Mouse (Mus musculus) natural killer cell, adult 2 months (primary cell): ENCODE results near the gene Surf4.

Source experiments
- DNase-seq, 2 experiments: peaks; one replicate each; pipeline ENCODE4 v3.0.0; 2022; ENCODE audit warnings: low spot score in 2 of 2

The Surf4 gene

DNA sequence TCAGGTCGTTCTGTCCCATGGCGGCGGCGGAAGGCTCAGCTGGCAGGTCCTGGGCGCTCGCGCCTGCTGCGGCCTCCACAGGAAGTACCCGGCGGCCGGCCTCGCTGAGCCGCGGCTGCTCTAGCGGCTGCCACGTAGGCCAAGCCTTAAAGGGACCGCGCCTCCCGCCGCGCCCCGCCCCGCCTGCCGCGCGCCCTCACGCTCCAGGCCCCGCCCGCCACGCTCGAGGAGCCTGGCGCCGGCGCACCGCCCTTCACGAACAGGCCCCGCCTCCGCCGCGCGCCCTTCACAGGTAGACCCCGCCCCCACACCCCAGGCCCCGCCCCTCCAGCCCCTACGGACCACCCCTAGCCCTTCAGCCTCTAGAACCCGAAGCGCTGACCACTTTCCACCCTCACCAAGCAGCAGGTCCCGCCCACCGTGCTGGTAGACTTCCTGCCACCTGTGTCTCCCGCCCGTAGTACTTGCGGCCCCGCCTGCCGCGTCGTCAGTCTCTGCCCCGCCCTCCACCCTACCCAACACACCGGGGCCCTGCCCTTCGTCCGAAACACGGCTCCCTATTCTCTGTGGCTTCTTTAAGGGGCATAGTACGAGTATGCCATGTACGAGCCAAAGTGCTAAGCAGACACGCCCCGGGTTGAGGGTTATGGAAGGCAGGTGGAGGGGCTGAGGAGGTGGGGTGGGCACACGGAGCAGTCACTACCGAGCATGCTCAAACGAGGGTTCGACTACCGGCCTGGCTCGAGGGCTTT lies at the start of gene Surf4, which contains the start of gene Stkld1:
Gene Surf4, minus strand, starts transcription at position 625 of the 752 bp plus-strand sequence.
Gene Stkld1, plus strand, starts transcription at position 744 of the 752 bp plus-strand sequence.
- DNase-seq = peak; percentile 90 to 94

- no peak for DNase-seq
Observed at GRCm38 (mm10) chr2:26980361-26980760, 46.6 kb upstream of the Surf4 start.

DNA sequence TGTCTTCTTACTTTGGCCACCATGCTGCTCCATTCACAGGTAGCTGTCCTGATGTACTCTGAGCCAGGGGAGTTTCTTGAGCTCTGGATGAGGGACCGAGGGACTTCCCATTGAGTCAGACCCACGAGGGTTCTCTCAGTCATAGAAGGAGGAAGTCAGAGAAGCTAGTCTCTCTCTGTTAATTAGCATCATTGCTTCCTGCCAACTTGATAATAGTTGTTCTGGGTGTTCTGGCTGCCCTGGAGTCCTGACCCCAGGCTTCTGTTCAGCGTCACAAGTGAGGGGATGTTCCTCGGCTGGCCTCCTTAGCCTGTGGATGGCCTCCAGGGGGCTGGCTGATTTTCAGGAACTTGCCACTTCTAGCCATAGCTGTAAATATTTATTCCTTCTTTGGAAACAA lies 40.2 kb upstream of the Surf4 start:
- peak in 1 of 2 experiments; percentile 48 for DNase-seq

- no peak for DNase-seq
Observed at GRCm38 (mm10) chr2:26973116-26973515, 39.4 kb upstream of the Surf4 start, which contains the start of gene Adamts13. Gene Adamts13, plus strand, starts transcription at chr2:26973416.

GRCm38 (mm10) chr2:26967262-26967661 lies 33.5 kb upstream of the Surf4 start:
- DNase-seq = no peak

- DNase-seq = no peak
Observed at GRCm38 (mm10) chr2:26964724-26965370, 31.1 kb upstream of the Surf4 start.

- peak; percentile 94 for DNase-seq
Observed at GRCm38 (mm10) chr2:26963923-26964723, 30.4 kb upstream of the Surf4 start, which contains the start of gene Rexo4. Gene Rexo4, minus strand, starts transcription at chr2:26964386.

GRCm38 (mm10) chr2:26960756-26961155 lies 27.0 kb upstream of the Surf4 start:
- DNase-seq = no peak

DNA sequence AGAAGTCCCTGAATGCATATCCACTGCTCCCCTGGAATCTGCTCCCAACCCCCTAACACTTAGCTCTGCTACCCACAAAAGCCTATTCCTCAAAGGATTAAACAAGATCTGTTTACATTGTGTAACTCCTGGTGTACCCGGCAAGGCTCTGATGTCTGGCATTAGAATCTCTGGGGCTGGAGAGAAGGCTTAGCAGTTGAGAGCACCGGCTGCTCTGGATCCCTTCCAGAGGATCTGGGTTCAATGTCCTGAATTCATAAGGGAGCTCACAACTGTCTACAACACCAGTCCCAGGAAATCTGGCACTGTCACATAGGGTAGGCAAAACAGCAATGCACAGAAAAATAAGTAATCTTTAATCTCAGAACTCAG lies 23.7 kb upstream of the Surf4 start:
- DNase-seq = no peak

DNA sequence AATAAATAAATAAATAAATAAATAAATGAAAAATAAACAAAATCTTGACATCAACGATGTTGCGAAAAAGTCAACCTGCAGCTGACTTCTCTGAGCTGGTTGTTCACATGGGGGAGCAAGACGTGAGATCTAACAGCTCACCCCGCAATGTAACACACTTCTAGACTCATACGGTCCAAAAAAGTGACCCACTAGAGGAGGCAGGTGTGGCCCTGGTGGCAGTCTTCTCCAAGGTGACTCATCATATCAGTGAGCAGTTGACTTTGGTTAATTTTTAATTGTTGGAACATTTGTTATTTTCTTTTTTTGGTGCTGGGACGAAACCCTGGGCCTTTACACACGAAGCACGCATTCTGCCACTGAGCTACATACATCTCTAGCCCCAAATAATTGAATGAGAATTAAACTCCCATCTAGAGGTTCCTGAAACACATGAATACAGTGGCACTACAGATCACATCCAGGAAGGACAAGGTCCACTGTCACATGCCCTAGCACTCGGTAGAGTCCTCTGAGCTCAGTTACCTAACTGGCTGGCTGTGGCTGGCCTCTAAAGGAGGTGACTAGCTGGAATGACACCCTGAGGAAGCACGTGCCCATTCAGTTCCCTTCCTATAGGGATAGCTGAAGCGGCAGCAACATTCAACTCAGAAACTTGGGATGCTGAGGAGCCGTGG lies 23.2 kb upstream of the Surf4 start:
- no peak for DNase-seq

- DNase-seq = no peak
Observed at GRCm38 (mm10) chr2:26954735-26955395, 21.1 kb upstream of the Surf4 start.

GRCm38 (mm10) chr2:26952866-26953265 lies 19.1 kb upstream of the Surf4 start:
- no peak for DNase-seq

- no peak for DNase-seq
Observed at GRCm38 (mm10) chr2:26952193-26952592, 18.5 kb upstream of the Surf4 start.

DNA sequence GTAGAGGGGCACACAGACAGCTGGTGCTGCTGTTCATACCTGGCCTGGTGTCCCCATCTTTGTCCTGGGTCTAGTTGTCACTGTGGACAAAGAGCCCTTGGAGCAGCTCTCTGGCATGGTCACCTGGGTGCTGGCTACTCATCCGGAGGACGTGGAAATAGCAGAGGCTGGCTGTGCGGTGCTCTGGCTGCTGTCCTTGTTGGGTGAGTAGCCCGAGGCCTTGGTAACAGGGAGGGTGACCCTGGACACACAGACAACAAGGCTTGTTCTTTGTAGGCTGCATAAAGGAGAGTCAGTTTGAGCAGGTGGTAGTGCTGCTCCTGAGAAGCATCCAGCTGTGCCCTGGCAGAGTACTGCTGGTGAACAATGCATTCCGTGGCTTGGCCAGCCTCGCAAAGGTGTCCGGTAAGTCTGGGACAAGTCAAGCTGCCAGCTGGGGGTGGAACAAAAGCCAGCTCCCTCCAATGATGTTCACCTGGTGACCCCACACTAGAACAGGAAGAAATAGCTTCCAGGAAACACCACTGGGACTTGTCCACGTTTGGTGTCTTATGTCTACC lies 17.7 kb upstream of the Surf4 start:
- DNase-seq = no peak

DNA sequence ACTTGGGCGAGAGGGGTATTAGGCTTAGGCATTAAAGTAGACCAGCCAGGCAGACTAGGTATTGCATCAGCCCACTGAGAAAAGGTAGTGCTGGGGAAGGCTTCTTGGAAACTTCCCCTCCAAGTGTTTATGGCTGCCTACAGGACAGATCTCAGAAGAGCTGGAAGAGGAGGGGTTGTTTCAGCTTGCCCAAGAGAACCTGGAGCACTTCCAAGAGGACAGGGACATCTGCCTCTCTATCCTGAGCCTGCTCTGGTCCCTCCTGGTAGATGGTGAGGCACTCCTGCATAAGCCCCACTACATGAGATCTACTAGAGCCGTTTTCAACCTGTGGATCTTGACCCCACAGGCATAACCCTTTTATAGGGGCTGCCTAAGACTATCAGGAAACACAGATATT lies 16.7 kb upstream of the Surf4 start:
- DNase-seq = no peak

GRCm38 (mm10) chr2:26943253-26943652 lies 9.5 kb upstream of the Surf4 start:
- DNase-seq = no peak

DNA sequence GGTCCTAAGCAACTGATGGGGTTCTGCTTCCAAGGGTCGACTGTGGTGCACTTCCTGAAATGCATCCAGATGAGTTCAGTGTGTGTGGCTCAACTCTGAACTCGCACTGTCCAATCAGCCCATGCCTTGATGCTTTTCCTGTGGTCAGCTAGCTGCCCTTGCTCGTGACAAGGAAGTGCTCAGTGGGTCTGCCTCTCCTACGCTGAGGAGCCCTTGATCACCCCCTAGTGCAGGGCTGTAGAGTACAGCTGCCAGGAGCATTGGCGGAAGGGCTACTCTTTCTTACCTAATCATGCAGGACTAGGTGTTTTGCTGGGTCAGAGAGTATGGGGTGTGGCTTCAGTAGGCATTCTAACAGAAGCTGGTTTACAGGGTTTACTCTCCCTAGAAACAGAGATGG lies 7.8 kb upstream of the Surf4 start:
- DNase-seq = peak; percentile 43 to 53

GRCm38 (mm10) chr2:26936425-26936824 lies 2.7 kb upstream of the Surf4 start:
- no peak for DNase-seq

GRCm38 (mm10) chr2:26935286-26935685 lies 1.6 kb upstream of the Surf4 start:
- DNase-seq = peak; percentile 33 to 59

DNA sequence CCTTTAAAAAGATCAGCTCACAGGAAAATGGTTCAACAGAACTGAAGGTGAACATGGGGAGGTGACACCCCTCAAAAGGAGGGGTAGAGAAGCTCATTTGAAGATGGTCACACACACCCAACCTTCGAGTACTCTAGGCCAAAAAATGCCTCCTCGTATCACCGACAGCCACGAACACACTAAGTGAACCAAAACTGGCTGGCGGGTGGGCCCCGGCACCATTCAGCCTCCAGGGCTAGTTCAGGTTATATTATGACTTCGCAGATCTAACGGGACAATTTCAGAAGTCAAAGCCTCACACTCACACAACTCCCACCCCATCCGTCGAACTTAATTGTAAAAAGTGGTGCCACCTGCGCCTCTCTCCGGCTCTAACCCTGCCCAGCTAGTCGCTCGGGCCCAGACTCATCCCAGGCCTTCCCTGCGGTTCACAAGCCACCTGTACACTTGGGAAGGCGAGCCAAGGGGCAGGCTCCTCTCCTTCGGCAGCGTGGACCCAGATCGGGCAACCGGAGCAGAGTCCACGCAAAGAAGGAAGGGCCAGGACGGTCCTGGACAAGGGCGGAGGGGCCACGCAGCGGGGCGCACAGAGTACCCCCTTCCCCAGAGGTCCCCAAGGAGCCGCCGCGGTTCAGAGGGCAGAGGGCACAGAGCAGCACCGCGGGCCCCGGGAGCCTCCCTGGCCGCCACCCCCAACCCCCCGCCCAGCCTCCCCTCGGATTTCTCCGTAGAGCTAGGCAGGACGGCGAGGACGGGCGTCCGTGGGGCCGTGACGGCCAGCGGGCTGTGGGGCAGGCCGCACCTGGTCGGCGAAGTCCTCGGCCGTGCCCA lies 1.0 kb downstream of the Surf4 start:
- DNase-seq = peak; percentile 13 to 19
